Mouse (Mus musculus) lung, adult 2 months (tissue): ENCODE data around the gene Snrpb.
A peak's percentile ranks its signal among the peaks of the same experiment; 100 is the strongest.

Experiments
- CTCF ChIP-seq: fragments of 200-500 bp; IDR thresholded peaks from 2 replicates; pipeline ENCODE4 v1.5.1; 2011; ENCODE audit warnings: mild to moderate bottlenecking, low read length, control low read depth; ENCODE audit not compliant: insufficient read depth
- POLR2A ChIP-seq: fragments of 200-500 bp; IDR thresholded peaks from 2 replicates; pipeline ENCODE4 v1.6.1; 2011; ENCODE audit warnings: low read depth, mild to moderate bottlenecking, control low read depth, low read length, borderline replicate concordance; ENCODE audit errors: extremely low read depth

DNA sequence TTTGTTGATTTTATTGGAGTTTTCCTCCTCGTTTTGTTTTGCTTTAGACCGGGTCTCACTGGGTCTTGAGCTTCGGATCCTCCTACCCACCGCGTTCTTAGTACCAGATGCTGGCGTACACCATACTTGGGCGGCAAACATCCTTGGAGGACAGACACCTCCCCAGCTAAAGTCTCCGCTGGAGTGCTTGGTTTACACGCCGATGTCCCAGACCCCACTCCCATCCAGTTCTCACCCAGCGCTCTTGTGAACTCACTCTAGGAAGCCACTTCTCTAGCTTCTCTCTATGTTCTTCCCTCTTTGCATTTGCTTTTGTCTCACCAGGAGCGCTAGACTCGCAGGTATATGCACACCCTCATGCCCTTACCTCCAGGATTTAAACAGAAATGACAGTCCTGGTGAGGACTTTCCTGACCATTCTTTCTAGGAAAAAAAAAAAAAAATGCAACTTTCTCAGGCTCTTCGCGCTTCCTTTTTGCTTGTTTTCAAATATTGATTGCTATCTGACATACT is 360 bp upstream of the Snrpb start:
- peak; percentile 11; the same call in 1 of the 2 replicates for TF ChIP-seq POLR2A
- no peak for TF ChIP-seq CTCF
